Mouse (Mus musculus) embryo, embryonic 11 days (tissue): Measurements from ENCODE around the gene Fam174b.

Experiments
- DNase-seq: peaks from one replicate; pipeline ENCODE4 v3.0.0-alpha.2; 2015

Fam174b gene

GRCm38 (mm10) chr7:73816255-73816996 lies 76.3 kb downstream of the Fam174b start:
- no peak for DNase-seq

GRCm38 (mm10) chr7:73819366-73819765 lies 79.3 kb downstream of the Fam174b start:
- DNase-seq, result peak; percentile 8
